Mouse (Mus musculus): Measurements from ENCODE around the gene Gm21882.
"Not testable (repeated sequence)": the region's sequence is repeated elsewhere in the genome, so short reads cannot be mapped to it uniquely, and the experiment has no call there.

Gene Gm21882

DNA sequence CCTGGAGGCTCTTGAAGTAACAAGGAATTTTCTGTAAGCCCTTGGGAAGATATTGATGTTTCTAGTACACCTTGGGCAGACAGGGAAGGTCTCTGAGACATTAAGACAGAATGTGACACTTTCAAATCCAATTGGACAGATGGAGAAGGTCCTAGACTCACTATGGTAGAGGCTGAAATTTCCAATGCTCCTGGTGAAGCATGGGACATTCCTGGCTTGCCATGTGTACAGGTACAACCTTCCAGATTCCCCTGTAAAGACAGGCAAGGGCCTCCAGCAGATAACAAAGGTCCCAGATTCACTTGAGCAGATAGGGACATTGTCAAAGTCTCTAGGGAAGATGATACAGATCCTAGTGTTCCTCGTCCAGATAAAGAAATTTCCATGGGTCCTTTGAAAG, at the start of gene Gm21882:
Gm21882 (minus strand) TSS at position 101 of the 400 bp plus-strand sequence.
- not testable (repeated sequence) for DNase-seq (ENCODE audit: low spot score)

Data from layer of hippocampus, adult 9-10 months (tissue).